Mouse (Mus musculus): ENCODE results near the gene Gm3238. TPM values are rescaled to one million over a fixed set of nuclear protein-coding genes. Genes with fewer than 3 reads are reported as not detected.
A peak's percentile ranks its signal among the peaks of the same experiment; 100 is the strongest.
"Not testable (repeated sequence)": the region's sequence is repeated elsewhere in the genome, so short reads cannot be mapped to it uniquely, and the experiment has no call there.

Gene Gm3238
- polyA plus RNA-seq, 1 experiment from 2014 or later = not detected

GRCm38 (mm10) chr10:77772142-77772541 lies 1.0 kb upstream of the Gm3238 start:
- not testable (repeated sequence) for DNase-seq (ENCODE audit: low spot score); H3K27me3 ChIP-seq (ENCODE audit: control insufficient read depth, insufficient read depth, low read length); H3K9me3 ChIP-seq (ENCODE audit: control insufficient read depth, low read length); H3K4me1 ChIP-seq (ENCODE audit: control insufficient read depth, insufficient read depth, low read length); H3K4me3 ChIP-seq (ENCODE audit: low read depth, low read length); H3K9ac ChIP-seq (ENCODE audit: low read length); H3K27ac ChIP-seq (replicated peaks; ENCODE audit: low read depth, low read length); H3K4me2 ChIP-seq (ENCODE audit: low read depth, severe bottlenecking); H3K36me3 ChIP-seq (ENCODE audit: control insufficient read depth, insufficient read depth, low read length); ATAC-seq (ENCODE audit: insufficient number of reproducible peaks, low FRiP score, low TSS enrichment, low read depth)
- WGBS = 100% methylated on average over 1 of the region's 3 CpGs

DNA sequence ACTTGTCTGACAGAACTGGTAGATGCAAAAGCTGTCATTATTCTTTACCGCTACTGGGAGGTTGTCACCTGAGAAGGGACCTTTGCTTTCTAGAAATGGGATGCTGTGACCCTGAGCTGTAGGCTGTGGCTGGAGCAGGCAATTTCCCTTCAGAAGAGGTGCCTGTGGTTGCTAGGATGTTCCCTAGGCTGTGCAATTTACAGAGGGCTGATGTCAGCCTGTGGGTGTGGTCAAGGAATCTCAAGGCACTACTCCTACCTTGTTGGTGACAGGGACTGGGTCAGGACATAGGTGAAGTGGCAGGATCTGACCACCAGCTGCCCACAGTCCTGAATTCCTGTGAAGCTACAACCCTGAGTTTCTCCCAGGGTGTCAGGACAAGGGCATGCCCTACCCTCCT lies 1.4 kb downstream of the Gm3238 start:
- Histone ChIP-seq H3K9me3 (ENCODE audit: control insufficient read depth, low read length) (no peaks in the 10 kb centered on the region), H3K9ac (ENCODE audit: low read length) (no peak overlapping the region), H3K27me3 (ENCODE audit: control insufficient read depth, insufficient read depth, low read length) (no peaks in the 10 kb centered on the region), H3K4me3 (ENCODE audit: low read depth, low read length) (no peak overlapping the region), H3K27ac (replicated peaks; ENCODE audit: low read depth, low read length) (no peak overlapping the region), H3K36me3 (ENCODE audit: control insufficient read depth, insufficient read depth, low read length) (no peaks in the 10 kb centered on the region), H3K4me1 (ENCODE audit: control insufficient read depth, insufficient read depth, low read length) (no peaks in the 10 kb centered on the region), H3K4me2 (ENCODE audit: low read depth, severe bottlenecking) (no peak overlapping the region)
- WGBS = 82% methylated on average over 1 of the region's 1 CpGs
- no peak for DNase-seq (ENCODE audit: low spot score)
- ATAC-seq (ENCODE audit: insufficient number of reproducible peaks, low FRiP score, low TSS enrichment, low read depth) = no peak

DNA sequence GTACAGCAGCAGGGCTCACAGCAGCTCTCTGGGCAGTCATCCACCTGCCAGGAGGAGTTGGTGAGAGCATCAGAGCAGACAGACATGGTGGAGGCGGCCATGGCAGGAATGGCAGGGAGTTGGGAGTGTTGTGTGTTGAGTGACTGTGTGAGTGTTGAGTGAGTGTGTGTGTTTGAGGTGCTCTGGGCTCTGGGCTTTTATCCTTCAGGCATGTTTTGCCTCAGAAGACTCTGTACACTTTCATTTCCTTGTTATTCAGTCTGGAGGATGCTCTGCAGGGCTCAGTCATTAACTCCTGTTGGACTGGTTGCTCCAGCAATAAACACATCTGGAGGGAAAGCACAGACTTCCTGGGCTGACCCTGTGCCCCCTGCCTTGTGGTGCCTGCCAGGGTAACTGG lies 11.5 kb downstream of the Gm3238 start, which contains the start of gene Gm3233:
Gene Gm3233, minus strand, starts transcription at position 101 of the 400 bp plus-strand sequence.
- not testable (repeated sequence) for H3K27me3 ChIP-seq (ENCODE audit: control insufficient read depth, insufficient read depth, low read length); H3K4me2 ChIP-seq (ENCODE audit: low read depth, severe bottlenecking); DNase-seq (ENCODE audit: low spot score); H3K27ac ChIP-seq (replicated peaks; ENCODE audit: low read depth, low read length); H3K36me3 ChIP-seq (ENCODE audit: control insufficient read depth, insufficient read depth, low read length); H3K4me3 ChIP-seq (ENCODE audit: low read depth, low read length); ATAC-seq (ENCODE audit: insufficient number of reproducible peaks, low FRiP score, low TSS enrichment, low read depth); H3K9ac ChIP-seq (ENCODE audit: low read length); H3K4me1 ChIP-seq (ENCODE audit: control insufficient read depth, insufficient read depth, low read length); H3K9me3 ChIP-seq (ENCODE audit: control insufficient read depth, low read length)
- WGBS = no CpG with 5 or more reads among the region's 1 CpGs

DNA sequence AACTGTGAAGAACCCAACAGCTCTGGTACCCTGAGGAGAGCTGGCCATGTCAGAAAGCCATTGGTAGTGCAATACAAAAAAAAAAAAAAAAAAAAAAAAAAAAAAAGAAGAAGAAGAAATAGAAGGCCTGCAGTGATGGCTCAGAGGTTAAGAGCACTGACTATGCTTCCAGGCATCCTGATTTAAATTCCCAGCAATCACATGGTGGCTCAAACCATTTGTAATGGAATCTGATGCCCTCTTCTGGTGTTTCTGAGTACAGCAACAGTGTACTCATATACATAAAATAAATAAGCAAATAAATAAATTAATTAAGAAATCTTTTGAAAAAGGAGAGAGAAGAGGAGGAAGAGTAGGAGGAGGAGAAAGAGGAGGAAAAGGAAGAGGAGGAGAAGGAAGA lies 17.7 kb downstream of the Gm3238 start:
- no peaks in the 10 kb centered on the region for H3K4me1 ChIP-seq (ENCODE audit: control insufficient read depth, insufficient read depth, low read length)
- H3K9ac ChIP-seq (ENCODE audit: low read length) = no peak overlapping the region
- no peaks in the 10 kb centered on the region for H3K36me3 ChIP-seq (ENCODE audit: control insufficient read depth, insufficient read depth, low read length)
- H3K4me3 ChIP-seq (ENCODE audit: low read depth, low read length) = no peak overlapping the region
- H3K4me2 ChIP-seq (ENCODE audit: low read depth, severe bottlenecking) = no peak overlapping the region
- H3K27me3 ChIP-seq (ENCODE audit: control insufficient read depth, insufficient read depth, low read length) = no peaks in the 10 kb centered on the region
- H3K9me3 ChIP-seq (ENCODE audit: control insufficient read depth, low read length) = no peaks in the 10 kb centered on the region
- DNase-seq (ENCODE audit: low spot score) = no peak
- H3K27ac ChIP-seq (replicated peaks; ENCODE audit: low read depth, low read length) = no peak overlapping the region
- no peak for ATAC-seq (ENCODE audit: insufficient number of reproducible peaks, low FRiP score, low TSS enrichment, low read depth)

GRCm38 (mm10) chr10:77752312-77752711 lies 18.8 kb downstream of the Gm3238 start:
- ATAC-seq (ENCODE audit: insufficient number of reproducible peaks, low FRiP score, low TSS enrichment, low read depth); H3K36me3 ChIP-seq (ENCODE audit: control insufficient read depth, insufficient read depth, low read length); DNase-seq (ENCODE audit: low spot score); H3K27me3 ChIP-seq (ENCODE audit: control insufficient read depth, insufficient read depth, low read length); H3K4me1 ChIP-seq (ENCODE audit: control insufficient read depth, insufficient read depth, low read length); H3K4me3 ChIP-seq (ENCODE audit: low read depth, low read length); H3K4me2 ChIP-seq (ENCODE audit: low read depth, severe bottlenecking); H3K9ac ChIP-seq (ENCODE audit: low read length); H3K27ac ChIP-seq (replicated peaks; ENCODE audit: low read depth, low read length); H3K9me3 ChIP-seq (ENCODE audit: control insufficient read depth, low read length): not testable (repeated sequence)
- WGBS = 68% methylated on average over 3 of the region's 3 CpGs

GRCm38 (mm10) chr10:77751254-77751653 lies 19.9 kb downstream of the Gm3238 start, which contains the start of gene Gm9736:
Gene Gm9736, minus strand, starts transcription at chr10:77751354.
- H3K36me3 ChIP-seq (ENCODE audit: control insufficient read depth, insufficient read depth, low read length); H3K4me2 ChIP-seq (ENCODE audit: low read depth, severe bottlenecking); H3K4me1 ChIP-seq (ENCODE audit: control insufficient read depth, insufficient read depth, low read length); H3K9me3 ChIP-seq (ENCODE audit: control insufficient read depth, low read length); H3K9ac ChIP-seq (ENCODE audit: low read length); H3K4me3 ChIP-seq (ENCODE audit: low read depth, low read length); H3K27ac ChIP-seq (replicated peaks; ENCODE audit: low read depth, low read length); DNase-seq (ENCODE audit: low spot score); H3K27me3 ChIP-seq (ENCODE audit: control insufficient read depth, insufficient read depth, low read length); ATAC-seq (ENCODE audit: insufficient number of reproducible peaks, low FRiP score, low TSS enrichment, low read depth): not testable (repeated sequence)
- 70% methylated on average over 1 of the region's 1 CpGs for WGBS

GRCm38 (mm10) chr10:77750686-77751085 lies 20.4 kb downstream of the Gm3238 start:
- H3K9me3 ChIP-seq (ENCODE audit: control insufficient read depth, low read length); H3K4me1 ChIP-seq (ENCODE audit: control insufficient read depth, insufficient read depth, low read length); H3K27ac ChIP-seq (replicated peaks; ENCODE audit: low read depth, low read length); H3K4me2 ChIP-seq (ENCODE audit: low read depth, severe bottlenecking); H3K36me3 ChIP-seq (ENCODE audit: control insufficient read depth, insufficient read depth, low read length); H3K4me3 ChIP-seq (ENCODE audit: low read depth, low read length); DNase-seq (ENCODE audit: low spot score); H3K9ac ChIP-seq (ENCODE audit: low read length); ATAC-seq (ENCODE audit: insufficient number of reproducible peaks, low FRiP score, low TSS enrichment, low read depth); H3K27me3 ChIP-seq (ENCODE audit: control insufficient read depth, insufficient read depth, low read length): not testable (repeated sequence)
- WGBS = 67% methylated on average over 1 of the region's 1 CpGs

GRCm38 (mm10) chr10:77741924-77742688 lies 29.0 kb downstream of the Gm3238 start, which contains the start of gene Gm18596:
Gene Gm18596, minus strand, starts transcription at chr10:77742638.
- 43% methylated on average over 4 of the region's 5 CpGs for WGBS

More at GRCm38 (mm10) chr10:77741924-77742688, 29.0 kb downstream of the Gm3238 start, which contains the start of gene Gm18596:
- H3K4me1 ChIP-seq (ENCODE audit: control insufficient read depth, insufficient read depth, low read length) = peaks cover 15% of the 10 kb centered on the region
- H3K4me3 ChIP-seq (ENCODE audit: low read depth, low read length); H3K27me3 ChIP-seq (ENCODE audit: control insufficient read depth, insufficient read depth, low read length); ATAC-seq (ENCODE audit: insufficient number of reproducible peaks, low FRiP score, low TSS enrichment, low read depth); H3K36me3 ChIP-seq (ENCODE audit: control insufficient read depth, insufficient read depth, low read length); H3K4me2 ChIP-seq (ENCODE audit: low read depth, severe bottlenecking); H3K9me3 ChIP-seq (ENCODE audit: control insufficient read depth, low read length); H3K9ac ChIP-seq (ENCODE audit: low read length): not testable (repeated sequence)
- peak within 1 kb of the TSS; percentile 26; the same call in 1 of the 2 replicates for H3K27ac ChIP-seq (replicated peaks; ENCODE audit: low read depth, low read length)
- DNase-seq (ENCODE audit: low spot score) = peak; percentile 30
